Mouse (Mus musculus) left cerebral cortex, adult 9 months (tissue): Measurements from ENCODE around the gene Doc2g.
"Not testable (repeated sequence)": the region's sequence is repeated elsewhere in the genome, so short reads cannot be mapped to it uniquely, and the experiment has no call there.

ENCODE experiments used
- DNase-seq, 2 experiments: peaks; one replicate each; pipeline ENCODE4 v3.0.0; 2022; ENCODE audit warnings: low spot score in 2 of 2

The Doc2g gene

DNA sequence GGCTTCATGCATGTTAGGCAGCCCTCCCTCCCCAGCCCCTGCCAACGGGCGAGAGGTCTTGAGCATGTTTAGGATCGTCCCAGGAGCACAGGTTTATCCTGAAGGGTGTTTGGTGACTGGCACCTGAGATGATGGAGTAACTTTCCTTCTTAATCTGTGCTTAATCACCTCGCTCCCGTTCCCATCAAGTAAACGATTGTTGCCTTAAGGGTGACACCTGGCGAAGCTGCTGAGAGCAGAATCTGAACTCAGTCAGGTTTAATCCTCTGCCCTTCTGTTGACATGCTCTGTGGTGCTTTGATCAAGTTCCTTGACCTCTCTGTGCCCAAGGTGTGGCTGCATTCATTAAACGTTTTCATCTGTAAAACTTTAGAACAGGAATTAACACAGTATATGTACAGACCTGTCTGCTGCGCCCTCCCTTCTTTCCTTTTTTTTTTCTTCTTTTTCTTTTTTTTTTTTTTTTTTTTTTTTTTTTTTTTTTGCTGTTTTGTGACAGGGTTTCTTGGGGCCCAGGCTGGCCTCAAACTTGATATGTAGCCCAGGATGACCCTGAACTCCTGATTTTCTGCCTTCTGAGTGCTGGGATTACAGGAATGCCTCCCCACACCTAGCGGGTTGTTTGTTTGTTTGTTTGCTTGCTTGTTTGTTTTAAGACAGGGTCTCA, 14.9 kb downstream of the Doc2g start:
- no peak for DNase-seq

DNA sequence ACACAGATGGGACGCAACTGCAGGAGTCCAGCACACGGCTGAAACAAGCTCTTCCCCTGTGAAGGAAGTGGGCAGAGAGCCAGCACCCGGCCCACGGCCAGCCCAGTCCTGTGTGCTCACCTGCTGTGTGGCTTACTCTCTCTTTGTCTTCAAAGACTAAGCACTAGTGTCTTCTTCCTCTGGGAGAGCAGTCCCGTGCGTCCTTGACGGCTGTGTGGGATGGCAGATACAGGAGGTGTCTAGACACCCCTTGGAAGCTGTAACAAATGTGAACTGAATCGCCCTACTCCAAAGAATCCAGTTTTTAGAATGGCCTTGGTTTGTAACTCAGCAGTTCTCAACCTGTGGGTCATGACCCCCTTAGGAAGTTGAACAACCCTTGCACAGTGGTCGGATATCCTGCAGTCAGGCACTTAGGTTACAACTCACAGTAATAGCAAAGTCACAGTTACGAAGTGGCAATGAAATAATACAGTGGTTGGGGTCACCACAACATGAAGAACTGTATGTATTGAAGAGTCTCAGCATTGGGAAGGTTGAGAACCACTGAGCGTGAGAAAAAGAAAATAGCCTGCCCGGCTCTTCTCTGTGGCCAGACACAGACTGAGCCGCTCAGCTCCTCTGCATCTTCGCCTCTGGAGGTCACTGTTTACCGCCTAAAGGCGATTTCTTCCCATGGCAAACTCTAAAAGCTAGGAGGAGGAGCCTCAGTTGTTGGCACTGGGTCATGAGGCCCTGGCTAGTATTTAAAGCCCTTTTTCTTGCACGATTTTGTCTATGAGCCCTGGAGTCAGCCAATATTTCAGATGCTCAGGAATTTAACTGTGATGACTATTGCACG, 15.8 kb downstream of the Doc2g start:
- DNase-seq: peak in 1 of 2 experiments; percentile 89

DNA sequence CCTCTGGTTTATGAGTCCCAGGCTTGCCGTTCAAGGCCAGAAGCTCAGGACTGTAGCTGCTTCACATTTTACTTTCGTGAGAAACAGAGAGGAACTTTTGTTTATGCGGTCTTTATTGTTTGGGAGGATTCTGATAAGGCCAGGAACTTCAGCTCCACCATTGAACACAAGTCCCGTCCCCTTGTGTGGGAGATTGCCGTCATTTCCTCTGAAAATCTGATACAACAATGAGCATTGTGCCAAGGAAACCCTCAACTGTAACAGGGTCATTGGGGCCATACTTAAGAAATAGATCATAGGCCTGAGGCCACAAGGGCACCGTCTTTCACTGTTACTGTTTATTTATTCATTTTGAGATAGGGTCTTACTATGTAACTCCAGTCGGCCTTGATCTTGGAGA, 20.1 kb downstream of the Doc2g start:
- DNase-seq: no peak

DNA sequence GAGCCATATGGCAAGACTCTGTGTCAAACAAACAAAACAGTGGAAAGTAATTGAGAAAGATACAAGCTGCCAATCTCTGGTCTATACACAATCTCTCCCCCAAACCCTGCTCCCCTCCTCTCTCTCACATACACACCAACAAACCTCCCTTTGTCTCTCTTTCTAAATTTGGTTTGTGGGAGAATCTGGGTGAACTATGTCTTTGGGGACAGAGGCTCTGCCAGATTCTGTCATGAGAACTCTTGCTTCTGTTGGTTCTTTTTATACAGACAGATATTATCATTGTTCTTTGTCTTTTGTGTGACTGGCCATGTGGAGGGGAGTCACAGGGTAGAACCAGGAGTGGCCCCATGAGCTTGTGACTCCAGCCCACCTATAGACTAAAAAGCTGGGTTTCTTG, 24.5 kb downstream of the Doc2g start:
- DNase-seq: no peak

DNA sequence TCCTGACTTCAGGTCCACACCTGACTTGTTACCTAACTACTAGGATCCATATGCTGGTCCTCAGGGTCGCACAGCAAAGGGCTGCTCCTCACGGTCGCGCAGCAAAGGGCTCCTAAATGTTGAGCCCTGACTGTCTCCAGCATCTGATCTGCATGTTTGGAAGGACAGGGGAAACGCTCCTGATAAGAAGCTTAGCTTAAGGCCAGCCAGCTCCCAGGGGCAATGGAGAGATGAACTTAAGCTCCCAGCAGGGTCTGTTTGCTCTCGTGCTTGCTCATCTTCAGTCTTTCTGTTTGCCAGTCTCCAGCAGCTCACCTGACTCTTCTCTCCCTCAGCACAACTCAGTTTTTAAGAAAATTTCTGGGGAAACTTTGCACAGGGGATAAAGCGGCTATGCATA, 29.6 kb downstream of the Doc2g start:
- no peak for DNase-seq

DNA sequence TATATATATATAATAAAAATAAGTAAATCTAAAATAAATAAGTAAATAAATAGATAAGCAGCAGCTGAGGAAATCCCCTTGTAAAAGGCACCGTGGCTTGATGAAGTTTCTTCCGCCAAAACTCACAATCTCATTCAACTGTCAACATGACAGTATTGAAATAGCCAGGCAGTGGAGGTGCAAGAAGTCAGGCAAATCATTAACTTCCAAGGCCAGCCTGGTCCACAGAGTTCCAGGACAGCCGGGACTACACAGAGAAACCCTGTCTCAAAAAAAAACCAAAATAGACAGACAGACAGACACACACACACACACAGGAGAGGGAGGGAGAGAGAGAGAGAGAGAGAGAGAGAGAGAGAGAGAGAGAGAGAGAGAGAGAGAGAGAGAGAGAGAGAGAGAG, 30.2 kb downstream of the Doc2g start:
- DNase-seq: no peak

DNA sequence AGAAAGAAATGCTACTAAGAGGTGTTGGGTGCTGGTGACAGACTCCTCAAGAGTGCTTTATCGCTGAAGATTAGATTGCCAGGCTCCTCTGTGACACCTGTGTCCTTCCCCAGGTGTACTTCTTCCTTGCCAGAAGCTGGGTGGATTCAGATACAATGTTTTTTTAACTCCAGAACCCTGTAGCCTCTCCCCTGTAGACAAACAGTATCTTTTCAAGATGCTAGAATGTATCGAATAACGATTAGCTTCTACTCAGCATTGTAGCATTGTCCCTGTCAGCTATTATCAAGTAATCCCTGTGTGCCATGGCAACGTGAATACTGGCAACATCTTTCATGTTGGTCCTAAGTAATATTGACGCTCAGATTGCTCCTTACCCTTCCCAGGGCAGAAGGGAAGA, 30.6 kb downstream of the Doc2g start:
- no peak for DNase-seq

DNA sequence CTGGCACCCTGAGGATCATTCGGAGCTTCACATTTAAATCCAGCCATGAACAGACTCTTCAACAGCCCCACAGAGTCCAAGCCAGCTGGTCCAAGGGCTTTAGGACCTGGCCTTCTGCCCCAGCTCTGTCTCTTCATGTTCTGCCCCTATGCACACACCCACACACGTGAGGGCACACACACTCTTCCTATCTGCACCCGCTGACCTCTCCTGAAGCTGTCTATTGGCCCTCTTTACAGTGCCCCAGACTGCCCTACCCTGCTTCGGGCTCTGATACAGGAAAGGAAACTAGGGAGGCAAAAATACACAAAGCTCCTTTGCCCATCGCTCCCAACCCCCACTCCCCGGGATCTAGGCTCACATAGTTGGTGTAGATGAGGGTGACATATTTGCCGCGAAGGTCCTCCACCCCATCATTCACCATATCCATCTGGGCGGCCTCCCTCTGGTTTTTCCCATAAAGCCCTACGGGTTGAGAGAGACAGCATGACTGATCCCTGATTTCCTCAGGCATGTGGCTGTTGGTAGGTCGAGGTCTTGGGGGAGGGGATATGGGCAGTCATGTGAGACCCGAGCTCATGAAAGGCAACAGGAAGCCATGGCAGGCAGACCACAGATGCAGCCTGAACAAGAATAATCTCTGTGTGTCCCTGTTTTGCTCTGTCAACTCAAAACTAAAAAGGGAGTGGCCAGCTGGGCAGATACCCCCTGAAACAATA, 33.4 kb downstream of the Doc2g start:
- DNase-seq: no peak

DNA sequence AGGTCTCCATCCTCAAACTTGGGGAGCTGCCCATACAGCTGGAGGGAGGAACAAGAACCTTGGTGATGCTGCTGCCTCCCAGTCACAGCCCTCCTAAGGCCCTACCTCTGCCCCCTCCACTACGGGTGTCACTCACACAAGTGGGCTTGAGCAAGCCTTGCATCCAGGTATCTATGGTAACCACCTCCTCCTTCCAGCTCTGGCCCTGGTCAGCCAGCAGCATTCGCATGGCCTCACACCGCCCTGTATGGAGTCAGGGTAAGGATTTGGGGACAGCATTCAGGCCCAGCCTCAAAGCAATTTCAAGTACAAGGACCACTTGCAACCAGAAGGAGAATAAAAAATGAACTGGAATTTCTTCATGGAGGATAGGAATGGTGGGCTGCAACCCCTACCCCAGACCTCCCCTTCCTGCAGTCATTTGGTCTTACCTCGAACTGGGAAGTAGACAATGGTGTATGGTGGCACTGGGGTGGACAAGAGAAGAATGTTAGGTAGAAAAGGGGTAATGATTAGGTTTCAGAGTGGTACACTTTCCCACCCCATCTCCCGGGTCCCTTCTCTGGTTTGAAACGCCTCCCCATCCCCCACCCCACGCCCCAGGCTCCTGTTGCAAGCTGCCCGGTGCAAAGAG, 34.2 kb downstream of the Doc2g start:
- DNase-seq: not testable (repeated sequence)

DNA sequence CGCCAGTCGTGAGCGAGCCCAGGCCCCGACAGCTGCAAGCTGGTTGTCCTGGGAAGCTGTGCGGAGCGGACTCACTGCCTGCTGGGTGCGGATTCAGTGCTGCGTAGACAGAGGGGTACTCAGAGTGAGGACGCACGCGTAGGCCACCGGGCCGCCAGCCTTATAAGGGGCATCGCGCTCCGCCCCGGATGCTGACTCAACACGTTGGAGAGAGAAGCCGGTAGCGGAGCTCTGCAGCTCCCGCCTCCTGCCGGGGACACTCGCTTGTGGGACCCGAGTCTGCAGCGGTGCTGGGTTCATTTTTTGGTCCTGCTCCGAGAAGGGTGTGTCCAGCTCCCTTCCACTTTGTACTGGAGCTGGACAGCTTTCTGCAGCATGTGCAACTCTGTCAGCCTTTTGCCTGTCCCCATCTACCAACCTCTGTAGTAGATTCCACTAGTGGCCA, 34.7 kb downstream of the Doc2g start, which contains the start of gene Gstp1:
TSS of gene Gstp1 (minus strand) at position 198 of the 445 bp plus-strand sequence.
- peak; percentile 75 to 92 for DNase-seq

DNA sequence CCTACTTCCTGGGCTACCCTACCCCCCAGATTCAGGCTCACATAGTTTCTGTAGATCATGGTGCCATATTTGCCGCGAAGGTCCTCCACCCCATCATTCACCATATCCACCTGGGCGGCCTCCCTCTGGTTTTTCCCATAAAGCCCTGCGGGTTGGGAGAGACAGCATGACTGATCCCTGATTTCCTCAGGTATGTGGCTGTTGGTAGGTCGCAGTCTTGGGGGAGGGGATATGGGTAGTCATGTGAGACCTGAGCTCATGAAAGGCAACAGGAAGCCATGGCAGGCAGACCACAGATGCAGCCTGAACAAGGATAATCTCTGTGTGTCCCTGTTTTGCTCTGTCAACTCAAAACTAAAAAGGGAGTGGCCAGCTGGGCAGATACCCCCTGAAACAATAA, 37.8 kb downstream of the Doc2g start:
- DNase-seq: not testable (repeated sequence)

DNA sequence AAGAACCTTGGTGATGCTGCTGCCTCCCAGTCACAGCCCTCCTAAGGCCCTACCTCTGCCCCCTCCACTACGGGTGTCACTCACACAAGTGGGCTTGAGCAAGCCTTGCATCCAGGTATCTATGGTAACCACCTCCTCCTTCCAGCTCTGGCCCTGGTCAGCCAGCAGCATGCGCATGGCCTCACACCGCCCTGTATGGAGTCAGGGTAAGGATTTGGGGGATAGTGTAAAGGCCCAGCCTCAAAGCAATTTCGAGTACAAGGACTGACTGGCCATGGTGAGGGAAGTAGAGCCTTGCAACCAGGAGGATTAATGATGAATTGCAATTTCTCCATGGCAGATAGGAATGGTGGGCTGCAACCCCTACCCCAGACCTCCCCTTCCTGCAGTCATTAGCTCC, 38.4 kb downstream of the Doc2g start:
- DNase-seq: not testable (repeated sequence)

DNA sequence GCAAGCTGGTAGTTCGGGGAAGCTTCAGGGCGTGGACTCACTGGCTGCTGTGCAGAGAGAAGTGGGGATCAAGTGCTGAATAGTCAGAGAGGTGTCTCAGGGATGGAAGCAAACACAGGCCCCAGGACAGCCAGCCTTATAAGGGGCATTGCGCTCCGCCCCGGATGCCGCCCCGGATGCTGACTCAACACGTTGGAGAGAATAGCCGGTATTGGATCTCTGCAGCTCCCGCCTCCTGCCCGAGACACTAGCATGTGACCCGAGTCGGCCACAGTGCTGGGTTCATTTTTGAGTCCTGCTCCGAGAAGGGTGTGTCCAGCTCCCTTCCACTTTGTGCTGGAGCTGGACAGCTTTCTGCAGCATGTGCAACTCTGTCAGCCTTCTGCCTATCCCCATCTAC, 39.0 kb downstream of the Doc2g start:
- DNase-seq: no peak

DNA sequence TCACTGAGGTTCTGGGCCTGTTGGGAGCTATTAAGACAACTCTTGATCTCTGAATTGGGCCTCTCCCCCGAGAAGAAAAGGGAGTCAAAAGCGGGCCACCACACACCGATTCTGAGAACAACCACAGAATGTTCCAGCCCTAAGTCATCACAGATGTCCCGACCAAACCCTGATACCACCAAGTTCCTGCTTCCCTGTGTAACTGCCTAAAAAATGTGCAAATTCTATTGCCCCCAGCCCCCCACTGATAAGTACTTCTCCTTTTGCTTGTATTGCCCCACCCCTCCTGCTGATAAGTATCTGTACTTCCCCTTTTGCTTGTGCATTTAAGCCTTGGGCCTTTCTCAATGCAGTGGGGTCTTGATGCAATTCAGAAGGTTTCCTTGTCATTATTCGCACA, 41.0 kb downstream of the Doc2g start:
- not testable (repeated sequence) for DNase-seq

DNA sequence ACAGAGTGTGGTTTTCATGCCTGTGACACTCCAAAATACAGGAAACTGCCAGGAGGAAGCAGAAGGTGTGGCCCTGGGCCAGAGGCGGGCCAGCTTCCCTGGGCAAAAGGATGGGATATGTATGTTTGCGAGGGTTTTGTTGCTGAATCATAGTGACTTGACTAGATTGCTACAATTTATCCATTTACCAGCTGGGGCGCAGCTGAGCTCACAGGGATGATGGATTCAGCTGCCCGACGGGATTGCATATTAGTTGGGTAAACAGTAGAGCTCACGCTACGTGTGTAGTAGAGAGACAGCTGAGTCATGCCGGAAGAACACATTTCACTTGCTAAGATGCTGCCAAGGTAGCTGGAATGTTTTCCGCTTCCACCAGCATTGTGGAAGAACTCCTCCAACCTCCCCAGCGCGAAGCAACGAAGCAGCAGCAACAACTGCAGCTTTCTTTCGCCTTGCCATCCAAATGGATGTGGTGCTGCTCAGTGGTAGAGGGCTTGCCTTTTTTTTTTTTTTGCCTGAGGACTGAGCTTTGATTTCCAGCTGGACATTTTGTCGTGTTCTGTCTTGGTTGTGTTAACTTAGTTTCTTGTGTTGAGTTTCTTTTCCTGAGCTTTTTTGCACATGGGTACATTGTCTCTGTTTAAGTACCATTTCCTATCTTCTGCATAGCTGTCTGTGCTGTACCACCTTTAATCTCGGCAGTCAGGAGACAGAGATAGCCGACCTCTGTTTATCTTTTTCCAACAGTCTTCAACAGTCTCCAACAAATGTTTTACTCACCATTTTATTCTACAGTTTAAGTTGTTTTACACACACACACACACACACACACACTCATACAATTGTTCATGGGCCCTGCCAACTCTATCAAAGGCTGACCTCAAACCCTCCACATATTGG, 43.1 kb downstream of the Doc2g start, which contains the start of gene Gstp2:
TSS of gene Gstp2 (minus strand) at position 58 of the 900 bp plus-strand sequence.
- peak; percentile 78 to 90 for DNase-seq

DNA sequence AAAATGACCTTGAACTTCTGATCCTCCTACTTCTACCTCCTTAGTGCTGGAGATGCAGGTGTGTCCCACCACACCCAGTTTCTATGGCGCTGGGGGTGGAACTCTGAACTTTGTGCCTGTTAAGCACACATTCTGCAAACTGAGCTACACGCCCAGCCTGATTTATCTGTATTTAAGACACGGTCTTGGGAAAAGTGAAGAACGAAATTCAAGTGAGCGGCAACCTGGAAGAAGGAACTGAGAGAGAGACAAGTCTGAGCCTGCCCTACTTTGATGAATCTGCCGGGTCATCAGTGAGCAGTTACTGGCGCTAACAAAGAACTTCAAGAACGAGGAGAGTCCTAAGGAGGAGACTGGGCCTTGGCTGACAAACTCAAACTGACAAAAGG, 43.7 kb downstream of the Doc2g start:
- DNase-seq: no peak

DNA sequence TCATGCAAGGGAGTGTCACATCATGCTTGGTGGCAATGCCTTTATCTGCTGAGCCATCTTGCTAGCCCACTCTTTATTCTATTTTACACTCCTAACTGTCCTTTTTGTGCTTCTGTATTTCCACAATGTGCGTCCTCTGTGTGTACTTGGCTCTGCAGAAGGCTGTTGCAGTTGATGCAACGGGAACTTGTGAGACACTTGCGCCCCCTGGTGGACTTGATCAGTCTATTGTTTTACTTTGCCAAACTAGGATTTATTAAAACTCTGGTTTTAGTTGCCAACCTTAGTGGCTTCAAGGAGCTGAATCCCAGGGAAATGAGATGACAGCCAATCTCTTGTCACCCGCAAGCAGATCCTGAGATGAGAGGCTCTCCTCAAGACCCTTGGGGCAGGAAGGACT, 44.7 kb downstream of the Doc2g start:
- DNase-seq: peak in 1 of 2 experiments; percentile 74

DNA sequence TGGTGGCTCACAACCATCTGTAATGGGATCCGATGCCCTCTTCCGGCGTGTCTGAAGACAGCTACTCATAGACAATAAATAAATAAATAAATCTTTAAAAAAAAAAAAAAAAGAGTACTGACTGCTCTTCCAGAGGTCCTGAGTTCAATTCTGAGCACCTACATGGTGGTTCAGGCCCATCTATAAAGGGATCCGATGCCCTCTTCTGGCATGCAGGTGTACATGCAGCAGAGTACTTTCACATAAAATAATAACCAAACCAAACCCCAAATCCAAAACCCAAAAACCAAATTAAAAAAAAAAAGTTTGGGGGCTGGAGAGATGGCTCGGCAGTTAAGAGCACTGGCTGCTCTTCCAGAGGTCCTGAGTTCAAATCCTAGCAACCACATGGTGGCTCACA, 46.0 kb downstream of the Doc2g start:
- not testable (repeated sequence) for DNase-seq

DNA sequence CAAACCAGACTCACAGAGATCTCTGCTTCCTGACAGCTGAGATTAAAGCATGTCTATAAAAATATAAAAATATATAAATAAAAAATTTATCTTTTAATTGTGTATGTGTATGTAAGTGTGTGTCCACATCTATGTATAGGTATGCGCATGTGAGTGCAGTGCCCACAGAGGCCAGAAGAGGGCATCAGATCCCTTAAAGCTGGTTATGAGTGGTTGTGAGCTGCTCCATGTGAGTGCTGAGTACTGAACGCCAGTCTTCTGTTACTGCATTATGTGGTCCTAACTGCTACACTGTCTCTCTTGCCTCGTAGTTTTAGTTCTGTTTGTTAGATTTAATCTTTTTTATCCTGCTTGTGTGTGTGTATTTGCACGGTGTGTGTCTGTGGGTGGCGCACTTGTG, 47.9 kb downstream of the Doc2g start:
- DNase-seq: no peak

DNA sequence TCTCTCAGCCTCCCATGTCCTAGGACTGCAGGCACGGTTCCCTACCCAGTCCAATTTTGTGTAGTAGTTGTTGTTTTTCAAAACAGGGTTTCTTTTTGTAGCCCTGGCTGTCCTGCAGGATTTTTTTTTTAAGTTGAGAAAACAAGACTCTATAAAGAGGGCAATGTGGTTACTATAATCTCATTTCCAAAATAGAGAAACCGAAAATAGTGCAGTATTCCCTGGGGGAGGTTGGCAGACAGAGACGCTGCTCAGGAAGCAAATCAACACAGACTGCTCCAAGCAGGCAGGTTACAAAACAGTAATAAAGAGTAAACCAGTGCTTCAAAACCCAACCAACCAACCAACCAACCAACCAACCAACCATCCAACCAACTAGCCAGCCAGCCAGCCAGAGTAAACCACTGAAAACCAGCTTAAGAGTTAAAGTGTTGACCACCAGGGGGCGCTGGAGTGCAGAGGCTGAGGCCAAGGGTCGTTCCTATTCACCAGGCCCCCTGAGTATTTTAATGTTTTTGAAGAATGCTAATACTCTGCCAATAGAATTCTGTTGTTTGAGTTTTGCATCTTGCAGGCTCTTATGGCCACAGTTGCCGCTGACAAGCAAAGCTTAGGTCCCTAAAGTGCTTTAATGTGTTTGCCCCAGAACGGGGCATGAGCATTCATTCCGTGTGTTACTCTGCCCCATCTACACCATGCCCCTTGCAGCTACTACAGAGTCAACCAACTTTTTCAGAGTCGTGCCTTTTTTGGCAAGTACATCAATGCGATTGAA, 48.8 kb downstream of the Doc2g start:
- DNase-seq: peak in 1 of 2 experiments; percentile 32
